Mouse (Mus musculus): ENCODE data around the gene Tbl1x.

The Tbl1x gene

DNA sequence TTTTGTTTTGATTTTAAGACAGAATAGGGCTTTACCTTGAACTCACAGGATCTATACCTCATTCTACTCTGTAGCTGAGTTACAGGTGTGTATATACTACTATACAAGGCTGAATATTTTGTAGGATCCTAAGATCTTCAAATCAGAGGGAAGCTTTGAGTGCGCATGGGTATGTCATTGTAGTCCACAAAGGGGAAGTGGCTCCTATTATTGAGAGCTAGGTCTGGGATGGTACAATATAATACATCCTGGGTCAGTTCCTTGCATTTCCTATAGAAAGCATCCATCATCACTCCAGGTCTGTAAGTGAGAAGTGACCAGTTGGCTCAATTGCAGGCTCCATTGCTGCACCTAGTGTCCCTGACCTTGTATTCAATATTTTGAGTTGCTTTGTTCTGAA is 102.2 kb downstream of the Tbl1x start:
- DNase-seq, result no peak

DNA sequence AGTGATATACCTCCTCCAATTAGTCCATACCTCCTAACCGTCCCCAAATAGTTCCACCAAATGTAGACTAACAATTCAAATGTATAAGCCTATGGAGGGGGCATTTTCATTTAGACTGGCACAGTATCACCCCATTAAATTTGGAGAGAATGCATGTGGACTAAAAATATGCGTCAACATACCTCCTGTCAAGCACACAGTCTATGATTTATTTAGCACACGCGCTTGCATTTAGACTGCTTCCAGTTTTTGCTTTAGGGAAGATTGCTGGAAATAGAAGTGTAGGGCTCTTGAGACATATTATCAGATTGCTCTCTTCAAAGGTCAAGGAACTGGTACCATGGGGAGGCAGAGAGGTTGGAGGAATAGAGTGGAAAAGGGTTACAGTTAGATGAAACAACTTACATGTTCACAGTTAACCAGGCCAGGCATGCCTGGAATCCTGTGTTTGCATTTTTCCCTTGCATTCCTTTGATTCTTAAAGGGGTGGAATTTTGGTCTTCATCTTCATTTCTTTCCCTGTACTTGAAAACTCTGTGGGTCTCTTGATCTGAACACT is 105.0 kb downstream of the Tbl1x start:
- DNase-seq, result no peak

DNA sequence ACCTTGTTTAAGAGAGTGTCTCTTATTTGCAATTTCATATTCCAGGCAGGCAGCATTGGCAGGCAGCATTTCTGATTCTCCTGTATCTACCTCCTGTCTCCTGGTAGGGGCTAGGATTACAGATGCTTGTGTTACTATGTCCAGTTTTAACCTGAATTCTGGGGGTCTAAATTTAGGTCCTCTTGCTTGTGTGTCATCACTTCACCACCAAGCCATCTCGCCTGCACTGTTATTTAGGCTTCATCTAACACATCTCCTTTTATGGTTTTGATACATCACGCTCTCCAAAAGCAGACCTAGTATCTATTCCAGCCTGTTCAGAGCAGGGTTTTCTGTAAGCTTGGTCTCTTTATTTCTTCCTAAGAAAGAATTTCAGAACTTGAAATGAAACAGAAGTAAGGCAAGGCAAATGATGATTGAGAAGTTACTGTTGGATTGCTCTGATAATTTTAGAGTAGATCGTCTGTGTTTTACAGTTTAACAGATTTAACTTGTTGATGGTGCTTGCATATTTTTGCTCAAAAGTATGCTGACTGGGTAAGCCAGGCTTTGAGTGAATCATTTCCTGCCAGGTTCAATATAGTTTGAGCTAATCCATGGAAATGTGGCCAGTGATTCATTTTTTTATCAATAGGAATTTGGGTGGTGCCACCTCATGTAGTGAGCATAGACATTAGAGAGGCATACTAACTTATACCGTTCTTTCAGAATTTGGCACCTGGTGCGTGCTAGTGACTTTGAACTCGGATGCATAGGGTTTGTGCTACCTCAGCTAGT is 106.7 kb downstream of the Tbl1x start:
- no peak for DNase-seq

DNA sequence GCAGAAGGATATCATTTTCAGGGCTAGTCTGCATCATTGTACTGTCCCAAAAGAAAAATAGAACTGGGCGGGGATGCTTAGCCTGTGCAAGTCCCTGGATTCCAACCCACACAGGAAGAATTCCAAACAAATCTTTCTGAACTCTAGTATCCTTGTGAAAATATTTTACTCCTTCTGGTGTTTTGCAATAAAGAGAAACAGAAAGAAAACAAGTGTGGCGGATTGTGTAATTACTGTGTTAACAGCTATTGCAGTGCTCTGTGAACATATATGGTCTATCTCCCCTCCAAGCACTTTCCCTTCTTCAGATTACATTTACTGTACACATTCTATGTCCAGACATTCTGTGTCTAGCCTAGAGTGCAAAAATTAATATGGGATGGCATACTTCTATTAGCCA is 119.6 kb downstream of the Tbl1x start:
- no peak for DNase-seq

DNA sequence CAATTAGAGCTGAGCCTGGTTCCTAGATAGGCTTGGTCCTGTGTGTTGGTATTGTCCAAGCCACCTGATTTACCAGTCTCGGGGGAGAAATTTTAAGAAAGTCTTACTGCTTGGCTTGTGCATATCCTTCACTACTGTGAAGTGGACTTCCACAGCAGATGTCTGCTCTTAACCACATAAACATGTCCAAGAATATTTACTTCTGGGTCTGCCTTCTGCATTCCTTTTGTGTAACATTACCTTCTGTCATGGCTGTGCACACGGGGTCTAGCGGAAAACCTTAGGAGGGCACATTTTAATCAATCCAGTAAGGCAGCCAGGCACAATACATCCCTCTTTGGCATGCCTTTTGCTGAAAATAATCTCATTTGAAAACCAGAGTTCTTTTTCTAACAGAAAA is 125.7 kb downstream of the Tbl1x start:
- DNase-seq, result no peak

DNA sequence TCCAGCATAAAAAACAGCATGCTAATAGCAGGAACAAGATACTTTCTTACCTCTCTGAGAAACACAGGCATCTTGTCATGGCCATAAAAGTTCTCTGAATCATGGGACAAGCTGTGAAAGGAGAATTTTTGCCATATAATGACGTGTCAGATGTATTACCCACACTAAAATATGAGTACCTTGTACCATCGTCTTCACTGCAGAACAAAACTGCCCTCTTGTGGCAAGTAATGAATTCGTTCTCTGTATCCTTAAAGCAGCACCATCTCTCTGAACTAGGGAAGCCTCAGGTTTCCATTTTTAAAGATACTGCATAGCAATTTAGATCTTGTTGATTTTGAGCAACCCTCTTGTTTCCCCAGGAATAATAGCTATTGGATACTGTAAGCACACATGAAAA is 127.3 kb downstream of the Tbl1x start:
- DNase-seq, result peak; percentile 33

DNA sequence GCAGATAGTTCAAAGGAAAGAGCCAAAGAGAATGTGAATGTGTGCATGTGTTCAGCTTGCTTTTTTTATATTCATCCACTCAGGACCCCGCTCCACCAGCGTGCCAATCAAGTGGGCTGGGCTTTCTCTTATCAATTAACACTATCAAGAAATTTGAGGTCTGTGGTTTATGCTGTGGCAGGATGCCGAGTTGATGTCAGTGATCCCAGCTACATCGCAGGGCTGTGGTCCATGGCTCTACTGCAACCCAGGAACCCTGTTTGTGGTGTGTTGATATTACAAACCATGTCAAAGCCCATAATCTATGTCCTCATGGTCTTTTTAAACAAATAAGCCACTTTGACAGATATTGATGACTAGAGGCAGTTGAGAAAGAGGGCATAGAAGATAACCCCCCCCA is 129.5 kb downstream of the Tbl1x start:
- DNase-seq, result no peak

DNA sequence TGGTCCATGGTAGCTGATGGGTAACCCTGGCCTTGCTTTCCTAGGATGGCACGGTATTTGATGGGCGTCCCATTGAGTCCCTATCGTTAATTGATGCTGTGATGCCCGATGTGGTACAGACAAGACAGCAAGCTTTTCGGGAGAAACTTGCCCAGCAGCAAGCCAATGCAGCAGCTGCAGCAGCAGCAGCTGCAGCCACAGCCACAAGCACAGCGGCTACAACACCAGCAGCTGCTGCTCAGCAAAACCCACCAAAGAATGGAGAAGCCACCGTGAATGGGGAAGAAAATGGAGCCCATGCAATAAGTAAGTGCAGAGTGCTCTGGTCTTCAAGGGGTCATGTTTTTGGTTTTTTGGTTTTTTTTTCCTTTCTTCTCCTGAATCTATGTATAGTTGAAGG is 135.4 kb downstream of the Tbl1x start:
- DNase-seq, result no peak

DNA sequence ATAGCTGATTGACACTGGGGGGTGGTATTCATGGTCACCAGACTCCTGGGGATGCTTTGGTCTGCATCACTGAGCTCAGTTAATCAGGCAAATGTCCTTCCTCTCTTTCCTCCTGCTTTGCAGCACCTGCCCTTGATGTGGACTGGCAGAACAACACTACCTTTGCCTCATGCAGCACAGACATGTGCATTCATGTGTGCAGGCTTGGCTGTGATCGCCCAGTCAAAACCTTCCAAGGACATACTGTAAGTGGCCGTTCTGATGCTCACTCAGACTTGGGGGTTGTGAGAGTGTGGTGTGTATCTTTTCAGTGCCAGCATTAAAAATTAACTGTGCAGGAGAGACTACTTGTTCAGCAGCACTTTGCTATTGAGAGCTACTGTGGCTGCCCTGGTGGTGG is 139.4 kb downstream of the Tbl1x start:
- DNase-seq, result no peak

DNA sequence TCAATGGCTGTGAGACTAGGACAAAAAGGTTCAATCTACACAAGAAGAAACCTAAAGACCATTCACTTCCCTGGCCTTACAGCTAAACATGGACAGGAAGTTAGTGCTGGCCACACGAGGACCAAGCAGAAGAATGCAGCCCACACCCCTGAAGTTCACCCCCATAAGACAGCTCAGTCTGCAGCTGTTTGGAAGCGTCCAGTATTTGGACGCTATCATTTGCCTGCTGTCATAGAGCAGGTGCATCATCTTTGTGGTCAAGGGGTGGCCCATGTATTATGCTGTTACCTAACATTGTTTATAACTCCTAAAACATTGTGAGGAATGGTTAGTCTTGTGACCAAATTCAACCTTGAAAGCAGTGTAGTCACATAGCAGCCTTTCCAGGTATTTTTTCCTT is 151.2 kb downstream of the Tbl1x start:
- no peak for DNase-seq

DNA sequence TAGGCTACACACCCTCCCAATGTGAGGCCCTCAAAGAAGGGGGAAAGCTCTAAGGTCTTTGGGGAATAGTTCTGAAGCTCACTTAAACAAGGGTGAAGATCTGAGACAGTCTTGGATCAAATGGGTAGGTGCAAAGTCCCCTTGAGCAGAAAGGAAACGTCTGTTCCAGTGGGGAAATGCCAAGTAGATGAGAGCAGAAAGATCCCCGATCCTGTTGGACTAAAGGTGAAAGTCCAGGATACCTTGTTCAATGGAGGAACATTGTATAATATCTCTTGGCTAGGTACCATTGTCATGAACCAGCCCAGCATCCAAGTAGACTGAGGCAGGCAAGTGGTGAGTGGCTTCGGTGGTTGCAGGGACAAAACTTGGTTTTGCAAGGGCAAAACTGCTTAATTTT is 152.5 kb downstream of the Tbl1x start:
- no peak for DNase-seq

DNA sequence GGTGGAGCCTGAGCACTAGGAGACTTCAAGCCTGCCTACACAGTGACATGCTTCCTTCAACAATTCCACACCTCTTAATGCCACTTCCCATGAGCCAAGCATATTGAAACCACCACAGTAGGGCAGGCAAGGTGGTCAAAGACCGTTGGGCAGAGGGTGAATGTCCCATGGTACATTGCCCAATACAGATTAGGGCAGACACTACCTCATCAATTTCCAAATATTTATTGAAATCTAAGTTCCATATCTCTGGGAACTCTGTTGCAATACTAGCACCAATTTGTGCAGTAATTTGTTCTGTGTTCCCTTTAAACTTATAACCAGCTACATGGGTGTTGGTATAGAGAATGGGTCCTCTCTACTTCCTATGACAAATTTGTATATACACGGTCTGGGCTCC is 154.2 kb downstream of the Tbl1x start:
- DNase-seq, result no peak

DNA sequence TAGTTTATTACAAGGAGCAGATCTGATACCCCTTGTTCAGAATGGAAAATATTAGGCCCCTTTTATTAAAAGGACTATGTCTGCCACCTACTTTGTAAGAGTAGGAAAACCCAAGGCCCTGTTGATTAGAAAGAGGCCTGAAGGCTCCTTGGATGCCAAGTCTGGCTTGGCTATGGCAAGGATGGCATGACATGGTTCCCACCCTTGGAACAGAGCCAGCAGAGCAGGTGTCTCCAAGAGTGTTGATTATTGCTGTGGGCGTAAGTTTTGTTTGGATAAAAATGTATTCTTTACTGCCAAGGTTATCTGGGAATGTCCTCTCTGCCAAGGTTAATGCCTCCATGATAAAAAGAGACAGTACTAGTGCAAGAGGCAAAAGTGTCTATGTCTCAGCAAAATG is 156.1 kb downstream of the Tbl1x start:
- peak; percentile 5 for DNase-seq

DNA sequence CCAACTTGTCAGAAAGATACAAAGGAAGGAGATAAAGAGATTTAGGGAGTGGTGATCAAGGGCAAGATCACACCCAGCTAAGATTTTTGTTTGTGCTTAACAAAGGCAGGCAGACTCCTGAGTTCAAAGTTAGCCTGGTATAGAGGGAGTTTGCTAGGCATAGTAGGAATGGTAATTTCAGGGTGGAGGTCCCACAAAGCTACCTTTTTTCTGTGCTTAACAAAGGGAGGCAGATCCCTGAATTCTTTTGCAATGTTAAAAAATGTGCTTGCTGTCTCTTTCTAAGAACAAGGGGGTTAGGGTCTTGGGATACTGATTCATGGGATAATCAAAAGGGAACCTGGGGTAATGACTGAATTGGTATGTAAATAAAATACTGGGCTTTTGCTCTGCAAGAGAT is 156.6 kb downstream of the Tbl1x start:
- DNase-seq, result no peak

DNA sequence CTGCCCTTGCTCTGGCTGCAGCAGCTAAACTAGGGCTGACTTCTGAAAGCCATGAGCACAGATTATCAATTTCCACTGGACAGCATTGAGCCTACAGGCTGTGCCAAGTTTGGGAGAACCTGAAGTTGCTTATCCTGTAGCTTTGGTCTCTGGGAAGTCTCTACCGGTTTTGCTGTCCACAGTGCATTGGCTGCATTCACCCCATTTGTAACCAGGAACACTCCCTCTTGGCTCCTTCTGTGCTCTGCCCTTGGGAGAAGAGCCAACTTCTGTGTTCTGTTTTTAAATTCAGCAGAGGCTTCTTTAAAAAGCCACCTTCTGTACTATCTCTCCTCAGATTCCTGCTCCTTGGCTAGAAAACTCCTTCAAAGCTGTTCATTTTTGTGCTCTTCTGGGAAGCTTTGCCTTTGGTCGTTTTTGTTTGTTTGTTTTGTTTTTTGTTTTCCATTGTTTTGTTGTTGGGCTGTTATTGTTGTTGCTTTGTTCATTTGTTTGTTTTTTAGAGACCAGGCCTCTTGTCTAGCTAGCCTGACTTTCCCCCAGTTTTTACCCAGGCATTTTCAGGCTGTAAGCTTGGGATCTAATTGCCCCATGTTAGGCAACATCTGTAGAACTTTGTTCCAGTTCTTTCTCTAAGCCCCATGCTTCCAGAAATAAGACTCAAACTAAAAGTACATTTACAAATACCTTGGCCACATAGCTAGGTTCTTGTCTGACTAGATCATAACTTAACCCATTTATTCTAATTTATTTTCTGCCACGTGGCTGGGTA is 159.2 kb downstream of the Tbl1x start:
- DNase-seq, result peak; percentile 1
